Mouse (Mus musculus) small intestine, adult 2 months (tissue): ENCODE results near the gene Sdc4. TPM values are rescaled to one million over a fixed set of nuclear protein-coding genes. Genes with fewer than 3 reads are reported as not detected.
A peak's percentile ranks its signal among the peaks of the same experiment; 100 is the strongest.

ENCODE experiments used
- H3K27ac ChIP-seq: fragments of 200-500 bp; 2 replicates; pipeline ENCODE4 v1.5.1; 2012; ENCODE audit warnings: low read depth, low read length, control low read depth, inconsistent platforms; ENCODE audit not compliant: insufficient read depth
- H3K27me3 ChIP-seq: fragments of 200-500 bp; 2 replicates; pipeline ENCODE4 v1.6.1; 2012; ENCODE audit warnings: mild to moderate bottlenecking, moderate library complexity, low read length, inconsistent platforms; ENCODE audit not compliant: control insufficient read depth, insufficient read depth
- H3K36me3 ChIP-seq: fragments of 200-500 bp; 2 replicates; pipeline ENCODE4 v1.6.1; 2012; ENCODE audit warnings: mild to moderate bottlenecking, low read length, control low read depth, inconsistent platforms; ENCODE audit not compliant: control insufficient read depth, insufficient read depth
- H3K4me1 ChIP-seq: fragments of 200-500 bp; 2 replicates; pipeline ENCODE4 v1.6.1; 2012; ENCODE audit warnings: low read length, inconsistent platforms, mixed read lengths; ENCODE audit not compliant: control insufficient read depth, insufficient read depth, insufficient read length
- H3K4me3 ChIP-seq: fragments of 200-500 bp; 2 replicates; pipeline ENCODE4 v1.5.1; 2012; ENCODE audit warnings: low read depth, mild to moderate bottlenecking, control low read depth, inconsistent platforms, low read length, moderate library complexity
- CTCF ChIP-seq: fragments of 200-500 bp; IDR thresholded peaks from 2 replicates; pipeline ENCODE4 v1.5.1; 2012; ENCODE audit warnings: low read depth, mild to moderate bottlenecking, control low read depth, inconsistent platforms, low read length, moderate library complexity, mixed read lengths; ENCODE audit not compliant: insufficient replicate concordance, insufficient read length; ENCODE audit errors: extremely low read depth
- POLR2A ChIP-seq: fragments of 200-500 bp; IDR thresholded peaks from 2 replicates; pipeline ENCODE4 v1.6.1; 2012; ENCODE audit warnings: low read depth, mild to moderate bottlenecking, control low read depth, inconsistent platforms, low read length, moderate library complexity
- WGBS: fragments of 180-500 bp; shearing (Covaris S2); methylation state at CpG from one replicate; pipeline ENCODE4 v1.1.7; 2018; 5-methylcytosine and 5-hydroxymethylcytosine counted together
- polyA plus RNA-seq: library from polyadenylated mRNA; depleted of rRNA; stranded (reverse); fragments of >200 nt; gene quantifications from 2 replicates; pipeline ENCODE4 v1.2.3, GENCODE M21; 2012

Sdc4 gene
- polyA plus RNA-seq, 1 experiment: 52.2 TPM

DNA sequence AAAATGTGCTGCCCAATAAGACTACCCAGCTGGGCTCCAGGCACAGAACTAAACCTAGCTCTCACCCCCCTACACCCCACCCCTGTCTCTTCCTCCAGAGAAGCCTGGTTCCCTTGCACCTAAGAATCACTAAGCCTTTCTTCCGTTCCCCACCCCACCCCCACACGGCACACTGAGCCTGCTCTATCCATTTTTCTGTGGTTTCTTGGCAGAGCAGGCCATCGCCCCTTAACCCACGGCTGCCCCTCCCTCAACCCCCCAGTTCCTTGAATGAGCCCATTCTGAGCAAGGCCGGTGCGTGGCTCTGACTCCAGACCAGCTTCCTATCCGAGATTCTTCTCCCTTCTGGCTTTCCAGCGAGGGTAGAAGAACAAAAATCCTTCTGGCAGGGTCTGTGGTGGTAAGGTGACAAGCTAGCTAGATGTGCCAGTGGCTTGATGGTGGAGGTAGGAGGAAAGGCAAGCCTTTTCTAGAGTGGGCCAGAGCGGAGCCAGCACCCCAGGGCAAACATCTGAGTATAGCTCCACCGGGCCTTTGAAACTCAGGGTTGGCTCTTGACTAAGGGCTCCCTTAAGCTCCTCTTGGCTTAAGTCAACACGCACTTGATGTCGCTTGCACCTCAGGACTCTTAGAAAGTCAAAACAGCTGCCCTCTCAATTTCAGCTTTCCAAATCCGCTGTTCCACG lies 40.1 kb downstream of the Sdc4 start:
- peaks cover 10% of the 10 kb centered on the region for H3K4me1 ChIP-seq
- H3K36me3 ChIP-seq: no peaks in the 10 kb centered on the region
- 54% methylated on average over 14 of the region's 14 CpGs for WGBS
- H3K27ac ChIP-seq: no peak overlapping the region
- no peak for TF ChIP-seq POLR2A
- no peak for TF ChIP-seq CTCF
- H3K4me3 ChIP-seq: no peak overlapping the region
- H3K27me3 ChIP-seq: peaks cover 36% of the 10 kb centered on the region

DNA sequence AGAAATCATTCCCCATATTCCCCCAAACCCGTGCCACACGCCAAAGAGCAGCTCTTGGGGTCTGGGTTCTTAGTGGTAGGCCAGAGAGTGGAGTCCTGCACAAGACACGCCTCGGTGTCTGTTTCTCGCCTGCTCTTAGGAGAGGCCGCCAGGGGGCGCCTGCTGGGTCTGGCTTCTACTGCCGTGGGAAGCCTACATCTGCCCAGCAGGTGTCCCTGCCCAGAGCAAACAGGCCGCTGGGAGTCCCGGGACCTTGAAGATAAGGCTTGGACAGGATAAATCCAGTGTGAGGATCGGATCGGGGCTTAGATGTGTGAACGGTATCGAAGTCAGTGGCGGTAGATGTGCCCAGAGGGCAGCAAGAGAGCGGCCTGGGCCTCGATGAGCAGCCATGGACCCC lies 40.8 kb downstream of the Sdc4 start, which contains the start of gene Rbpjl:
Gene Rbpjl (plus strand): TSS at position 236 of the 400 bp plus-strand sequence.
- Histone ChIP-seq H3K4me3 (no peak within 1 kb of the TSS), H3K36me3 (no peaks in the 10 kb centered on the region), H3K27ac (no peak within 1 kb of the TSS), H3K27me3 (peaks cover 36% of the 10 kb centered on the region), H3K4me1 (peaks cover 10% of the 10 kb centered on the region)
- WGBS: 5% methylated on average over 17 of the region's 17 CpGs
- TF ChIP-seq CTCF: peak; percentile 98
- TF ChIP-seq POLR2A: no peak

DNA sequence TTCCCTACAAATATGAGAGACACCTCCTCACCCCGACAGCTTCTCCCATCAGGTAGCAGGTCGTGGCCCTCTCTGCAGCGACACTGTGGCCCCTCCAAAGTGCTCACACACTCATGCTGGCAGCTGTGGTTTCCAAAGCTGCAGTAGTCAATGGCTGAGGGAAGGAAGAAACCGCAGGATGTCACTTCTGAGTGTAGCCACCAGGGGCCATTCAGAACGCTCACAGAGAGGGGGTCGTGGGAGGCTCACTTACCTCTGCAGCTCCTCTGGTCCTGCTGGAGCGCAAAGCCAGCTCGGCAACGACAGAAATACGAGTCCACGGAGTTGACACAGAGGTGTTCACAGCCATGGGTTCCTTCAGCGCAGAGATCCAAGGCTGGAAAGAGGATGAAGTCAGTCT lies 46.8 kb downstream of the Sdc4 start:
- no peaks in the 10 kb centered on the region for H3K36me3 ChIP-seq
- H3K27me3 ChIP-seq: peaks cover 10% of the 10 kb centered on the region; the same call in 1 of the 2 replicates
- WGBS: 66% methylated on average over 12 of the region's 12 CpGs
- no peaks in the 10 kb centered on the region for H3K4me1 ChIP-seq
- TF ChIP-seq POLR2A (no peak), CTCF (no peak)
- H3K27ac ChIP-seq: no peak overlapping the region
- no peak overlapping the region for H3K4me3 ChIP-seq

DNA sequence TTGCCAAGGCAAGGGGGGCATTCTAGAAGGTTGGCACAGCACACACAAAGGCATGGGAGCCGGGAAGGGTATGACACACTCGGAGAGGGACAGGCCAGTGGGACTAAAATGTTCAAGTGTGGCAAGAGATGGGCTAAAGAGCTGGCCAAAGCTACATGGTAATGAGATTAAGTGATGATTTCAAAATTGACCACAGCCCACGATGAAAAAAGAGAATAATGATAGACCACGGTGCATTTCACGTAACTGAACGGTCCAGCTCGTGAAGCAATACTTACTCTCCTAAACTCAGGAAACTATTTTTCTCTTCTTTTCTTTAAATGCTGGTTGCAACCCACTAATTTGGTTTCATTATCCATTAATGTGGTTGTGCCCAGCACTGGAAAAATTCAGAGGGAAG lies 47.6 kb downstream of the Sdc4 start:
- WGBS: 83% methylated on average over 7 of the region's 7 CpGs
- TF ChIP-seq POLR2A (no peak), CTCF (no peak)
- no peak overlapping the region for H3K27ac ChIP-seq
- H3K4me1 ChIP-seq: no peaks in the 10 kb centered on the region
- H3K36me3 ChIP-seq: no peaks in the 10 kb centered on the region
- no peak overlapping the region for H3K4me3 ChIP-seq
- peaks cover 5% of the 10 kb centered on the region; the same call in 1 of the 2 replicates for H3K27me3 ChIP-seq

DNA sequence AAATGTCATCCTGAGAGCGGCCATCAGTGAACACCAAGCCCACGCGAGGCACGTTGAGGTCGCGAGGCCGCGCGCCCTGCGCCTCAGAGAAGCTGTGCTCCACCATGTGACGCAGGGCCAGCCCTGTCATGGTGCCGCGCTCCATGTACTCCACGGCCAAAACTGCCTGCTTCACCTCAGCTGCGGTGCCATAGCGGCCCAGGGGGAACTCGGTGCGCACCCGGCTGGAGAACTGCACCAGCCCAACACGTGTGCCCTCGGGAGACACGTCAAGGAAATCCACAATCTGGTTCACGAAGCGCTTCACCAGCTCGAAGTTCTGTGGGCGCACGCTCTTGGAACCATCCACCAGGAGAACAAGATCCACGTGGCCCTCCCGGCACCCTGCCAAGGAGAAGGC lies 50.6 kb downstream of the Sdc4 start:
- 70% methylated on average over 29 of the region's 29 CpGs for WGBS
- H3K36me3 ChIP-seq: no peaks in the 10 kb centered on the region

DNA sequence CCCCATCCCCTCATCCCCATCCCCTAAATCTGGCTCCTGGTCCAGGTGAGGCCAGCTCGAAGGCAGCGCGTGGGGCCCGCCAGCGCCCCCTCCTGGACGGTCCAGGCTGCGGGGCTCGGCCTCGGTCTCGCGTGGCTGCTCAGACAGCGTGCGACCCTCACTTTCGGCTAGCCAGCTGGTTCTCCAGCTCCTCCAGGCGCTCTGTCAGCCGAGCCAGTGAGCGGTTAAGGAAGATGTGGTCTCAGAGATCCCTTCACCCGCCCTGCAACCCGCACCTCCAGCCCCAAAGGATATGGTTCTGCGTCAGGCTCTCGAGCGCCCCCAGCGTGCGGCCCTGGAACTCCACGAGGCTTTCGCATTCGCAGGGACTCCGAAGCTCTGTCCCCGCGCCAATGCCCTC lies 54.2 kb downstream of the Sdc4 start:
- peaks cover 26% of the 10 kb centered on the region for H3K27me3 ChIP-seq
- no peaks in the 10 kb centered on the region for H3K36me3 ChIP-seq
- H3K4me3 ChIP-seq: peak overlapping the region; percentile 60
- WGBS: 1% methylated on average over 30 of the region's 30 CpGs
- TF ChIP-seq CTCF: peak; percentile 88
- TF ChIP-seq POLR2A: no peak; the same call in 1 of the 2 replicates
- peaks cover 3% of the 10 kb centered on the region for H3K4me1 ChIP-seq
- H3K27ac ChIP-seq: no peak overlapping the region

More for the DNA sequence above, 50.6 kb downstream of the Sdc4 start:
- no peak overlapping the region for H3K4me3 ChIP-seq
- peaks cover 3% of the 10 kb centered on the region for H3K4me1 ChIP-seq
- no peak overlapping the region for H3K27ac ChIP-seq
- H3K27me3 ChIP-seq: peaks cover 13% of the 10 kb centered on the region
- no peak for TF ChIP-seq POLR2A

DNA sequence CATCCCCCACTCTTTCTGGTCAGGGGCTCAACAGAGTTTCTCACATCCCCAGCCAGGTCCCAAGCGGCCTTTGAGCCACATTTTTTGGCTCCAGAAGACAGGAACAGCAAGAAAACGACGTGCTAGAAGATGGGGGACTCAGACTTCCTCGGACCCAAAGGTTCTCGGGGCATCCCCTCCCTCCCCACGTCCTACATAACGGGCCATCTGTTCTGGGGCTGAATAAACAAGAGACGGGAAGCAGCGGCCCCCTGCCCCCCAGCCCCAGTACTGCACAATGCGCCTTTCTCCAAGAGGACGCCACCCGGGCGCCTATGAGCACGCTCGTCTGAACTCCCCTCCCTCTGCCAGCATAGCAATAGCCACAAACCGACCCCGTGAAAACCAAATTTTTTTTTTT lies 54.7 kb downstream of the Sdc4 start, which contains the start of gene Slpi:
Gene Slpi (minus strand): TSS at position 76 of the 400 bp plus-strand sequence.
- Histone ChIP-seq H3K36me3 (no peaks in the 10 kb centered on the region), H3K4me3 (peak within 1 kb of the TSS; percentile 60), H3K27ac (no peak within 1 kb of the TSS), H3K4me1 (peaks cover 3% of the 10 kb centered on the region), H3K27me3 (peaks cover 26% of the 10 kb centered on the region)
- 3% methylated on average over 17 of the region's 17 CpGs for WGBS
- TF ChIP-seq CTCF (no peak), POLR2A (no peak)
